Mouse (Mus musculus): ENCODE results near the gene Pitpna. TPM values are rescaled to one million over a fixed set of nuclear protein-coding genes. Genes with fewer than 3 reads are reported as not detected.

The Pitpna gene
- polyA plus RNA-seq, 1 experiment from 2014 or later, result 90.5 TPM

DNA sequence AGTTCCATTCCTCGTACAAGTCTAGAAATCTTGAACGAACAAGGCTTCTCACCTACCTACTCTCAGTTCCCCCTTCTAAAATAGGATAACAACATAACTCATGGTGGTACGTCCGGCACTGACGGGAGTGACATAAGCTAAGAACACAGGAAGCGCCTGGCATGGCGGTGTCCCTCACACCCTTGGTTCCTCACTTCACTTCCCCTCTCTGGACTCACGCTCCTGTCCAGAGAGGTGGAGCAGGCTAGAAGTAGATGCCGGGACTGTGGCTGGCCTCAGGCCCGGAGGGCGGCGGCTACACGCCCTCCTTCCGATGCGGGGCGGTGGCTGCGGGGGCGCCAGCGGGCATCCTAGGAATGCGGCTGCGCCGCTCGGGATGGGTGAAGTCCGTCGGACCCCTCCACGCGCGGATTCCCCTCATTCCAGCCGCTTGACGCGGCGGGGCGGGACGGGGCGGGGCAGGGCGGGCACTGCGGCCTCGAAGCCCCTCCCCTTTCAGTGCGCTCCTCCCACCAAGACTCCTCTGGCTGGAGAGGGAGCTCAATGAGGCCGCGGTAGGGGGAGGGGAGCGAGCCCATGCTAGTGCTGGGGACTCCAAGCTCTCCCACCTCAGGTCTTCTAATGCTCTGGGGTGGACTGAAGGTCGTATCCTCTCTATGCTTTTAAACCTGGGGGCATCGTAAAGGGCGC is 66.0 kb downstream of the Pitpna start:
- WGBS, result 2% methylated on average over 44 of the region's 45 CpGs
- Histone ChIP-seq H3K36me3 (ENCODE audit: control insufficient read depth, insufficient read depth, low read length) (no peaks in the 10 kb centered on the region), H3K27me3 (ENCODE audit: control insufficient read depth, insufficient read depth, low read length) (peaks cover 18% of the 10 kb centered on the region), H3K4me3 (ENCODE audit: low read depth, low read length) (peak overlapping the region; percentile 35), H3K27ac (ENCODE audit: low read depth, low read length) (no peak overlapping the region), H3K4me2 (ENCODE audit: low read depth) (peak overlapping the region; percentile 60), H3K4me1 (ENCODE audit: control insufficient read depth, insufficient read depth, low read length) (peaks cover 20% of the 10 kb centered on the region), H3K9me3 (ENCODE audit: control insufficient read depth, low read length) (no peaks in the 10 kb centered on the region), H3K9ac (ENCODE audit: low read length) (peak overlapping the region; percentile 44)
- peak; percentile 64; the same call in 1 of the 2 replicates for ATAC-seq (ENCODE audit: insufficient read depth, low FRiP score, low TSS enrichment)
- DNase-seq (ENCODE audit: low spot score), result peak; percentile 88

- peak overlapping the region; percentile 60 for H3K4me2 ChIP-seq (ENCODE audit: low read depth)
- 41% methylated on average over 25 of the region's 25 CpGs for WGBS
- DNase-seq (ENCODE audit: low spot score) (no peak), ATAC-seq (ENCODE audit: insufficient read depth, low FRiP score, low TSS enrichment) (no peak)
- H3K4me3 ChIP-seq (ENCODE audit: low read depth, low read length), result peak overlapping the region; percentile 35
- no peaks in the 10 kb centered on the region for H3K36me3 ChIP-seq (ENCODE audit: control insufficient read depth, insufficient read depth, low read length)
- peaks cover 18% of the 10 kb centered on the region for H3K27me3 ChIP-seq (ENCODE audit: control insufficient read depth, insufficient read depth, low read length)
- H3K9ac ChIP-seq (ENCODE audit: low read length), result peak overlapping the region; percentile 3
- no peaks in the 10 kb centered on the region for H3K9me3 ChIP-seq (ENCODE audit: control insufficient read depth, low read length)
- H3K27ac ChIP-seq (ENCODE audit: low read depth, low read length), result no peak overlapping the region
- H3K4me1 ChIP-seq (ENCODE audit: control insufficient read depth, insufficient read depth, low read length), result peaks cover 20% of the 10 kb centered on the region
Measured at GRCm38 (mm10) chr11:75654471-75655390, 66.8 kb downstream of the Pitpna start.

DNA sequence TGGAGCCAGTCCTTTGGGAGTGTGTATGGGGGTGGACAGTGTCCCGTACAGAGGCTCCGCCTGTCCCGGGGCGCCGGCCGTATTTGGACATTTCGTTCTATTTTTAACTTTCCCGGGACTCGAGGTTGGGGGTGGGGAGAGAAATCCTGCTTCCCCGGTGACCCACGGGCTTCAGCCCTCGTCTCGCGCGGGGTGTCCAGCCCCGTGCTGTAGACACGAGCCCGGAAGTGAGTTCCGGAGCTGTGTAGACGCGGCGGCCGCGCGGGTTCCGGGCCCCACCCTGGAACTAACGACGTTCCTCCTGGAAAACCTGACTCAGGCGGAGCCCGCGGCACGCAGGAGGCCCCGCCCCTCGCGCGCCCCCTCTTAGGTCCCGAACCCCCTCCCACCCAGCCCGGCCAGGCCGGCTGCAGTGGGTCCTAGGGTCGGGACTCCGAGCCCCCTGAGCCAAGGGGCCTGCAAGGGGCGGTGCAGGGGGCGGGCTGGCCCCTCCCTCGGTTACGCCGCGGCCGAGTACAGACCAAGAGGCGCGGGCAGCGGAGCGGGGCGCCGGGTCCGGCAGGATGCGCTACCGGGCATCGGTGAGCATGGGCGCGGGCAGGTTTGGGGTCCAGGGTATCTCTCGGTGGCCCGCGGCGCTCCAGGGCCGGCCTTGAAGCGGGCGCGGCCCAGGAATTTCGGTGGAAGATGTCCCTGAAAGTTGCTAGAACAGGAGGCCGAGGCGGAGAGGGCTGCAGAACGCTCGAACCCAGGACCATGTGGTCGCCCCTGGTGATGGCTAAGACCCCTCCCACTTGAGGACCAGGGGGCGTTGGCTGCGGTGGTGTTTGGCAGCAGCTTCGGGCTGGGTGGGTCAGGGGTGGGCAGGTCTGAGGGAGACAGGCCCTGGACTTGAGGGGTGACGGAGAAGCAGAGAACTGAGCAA is 68.0 kb downstream of the Pitpna start:
- Histone ChIP-seq H3K4me3 (ENCODE audit: low read depth, low read length) (peak overlapping the region; percentile 51), H3K9me3 (ENCODE audit: control insufficient read depth, low read length) (no peaks in the 10 kb centered on the region), H3K4me1 (ENCODE audit: control insufficient read depth, insufficient read depth, low read length) (peaks cover 20% of the 10 kb centered on the region), H3K9ac (ENCODE audit: low read length) (peak overlapping the region; percentile 75), H3K27ac (ENCODE audit: low read depth, low read length) (0 out of 2 replicates have a peak overlapping the region, but pooled peaks have one; percentile 1), H3K4me2 (ENCODE audit: low read depth) (peak overlapping the region; percentile 76), H3K27me3 (ENCODE audit: control insufficient read depth, insufficient read depth, low read length) (peaks cover 18% of the 10 kb centered on the region), H3K36me3 (ENCODE audit: control insufficient read depth, insufficient read depth, low read length) (no peaks in the 10 kb centered on the region; the same call in 1 of the 2 replicates)
- ATAC-seq (ENCODE audit: insufficient read depth, low FRiP score, low TSS enrichment) (peak; percentile 3; the same call in 1 of the 2 replicates), DNase-seq (ENCODE audit: low spot score) (peak; percentile 65)
- 3% methylated on average over 70 of the region's 78 CpGs for WGBS

DNA sequence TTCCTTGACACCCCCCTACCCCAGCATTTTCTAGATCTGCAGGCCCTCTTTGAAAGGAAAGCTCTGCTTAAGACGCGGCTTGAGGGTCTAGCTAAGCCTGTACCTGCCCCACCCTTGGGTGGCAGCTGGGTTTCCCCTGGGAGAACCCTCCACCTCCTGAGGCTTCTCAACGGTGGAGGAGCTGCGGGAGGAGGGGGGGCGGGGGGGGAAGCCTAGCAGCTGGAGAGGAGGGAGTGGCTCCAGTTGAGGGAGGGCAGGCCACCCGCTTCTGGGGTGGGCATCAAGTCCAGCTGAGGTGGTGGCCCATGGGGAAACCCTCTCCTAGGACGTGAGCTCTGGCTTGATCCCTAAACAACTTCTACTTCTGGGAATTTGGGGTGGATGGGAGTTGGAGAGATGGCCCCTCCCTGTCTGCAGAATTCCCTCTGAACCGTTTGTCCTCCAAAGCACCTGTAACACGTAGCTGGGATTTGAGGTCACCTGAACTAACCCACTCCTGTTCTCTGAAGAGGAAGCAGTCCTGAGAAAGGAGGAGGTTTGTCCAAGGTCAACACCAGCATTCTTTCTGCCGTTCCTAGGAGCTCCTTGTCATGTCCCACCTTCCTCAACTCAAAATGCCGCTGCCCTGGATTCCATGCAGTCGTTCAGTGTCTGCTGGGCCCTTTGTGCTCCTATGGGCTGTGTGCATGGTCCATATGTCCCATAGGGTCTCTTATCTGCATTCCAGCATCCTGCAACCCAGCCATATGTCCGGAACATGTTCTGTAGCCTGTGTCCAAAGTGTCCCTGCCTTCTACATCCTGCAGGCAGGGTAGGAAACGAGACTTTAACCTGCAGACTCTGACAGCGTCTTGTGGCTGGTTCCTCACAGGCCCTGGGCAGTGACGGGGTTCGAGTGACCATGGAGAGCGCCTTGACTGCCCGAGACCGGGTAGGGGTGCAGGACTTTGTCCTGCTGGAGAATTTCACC is 69.0 kb downstream of the Pitpna start:
- H3K36me3 ChIP-seq (ENCODE audit: control insufficient read depth, insufficient read depth, low read length), result no peaks in the 10 kb centered on the region; the same call in 1 of the 2 replicates
- H3K27ac ChIP-seq (ENCODE audit: low read depth, low read length), result no peak overlapping the region
- H3K4me1 ChIP-seq (ENCODE audit: control insufficient read depth, insufficient read depth, low read length), result peaks cover 20% of the 10 kb centered on the region
- DNase-seq (ENCODE audit: low spot score) (no peak), ATAC-seq (ENCODE audit: insufficient read depth, low FRiP score, low TSS enrichment) (no peak)
- no peaks in the 10 kb centered on the region for H3K9me3 ChIP-seq (ENCODE audit: control insufficient read depth, low read length)
- H3K4me3 ChIP-seq (ENCODE audit: low read depth, low read length), result peak overlapping the region; percentile 51; the same call in 1 of the 2 replicates
- peak overlapping the region; percentile 76 for H3K4me2 ChIP-seq (ENCODE audit: low read depth)
- WGBS, result 61% methylated on average over 20 of the region's 20 CpGs
- peaks cover 18% of the 10 kb centered on the region for H3K27me3 ChIP-seq (ENCODE audit: control insufficient read depth, insufficient read depth, low read length)
- peak overlapping the region; percentile 75; the same call in 1 of the 2 replicates for H3K9ac ChIP-seq (ENCODE audit: low read length)

DNA sequence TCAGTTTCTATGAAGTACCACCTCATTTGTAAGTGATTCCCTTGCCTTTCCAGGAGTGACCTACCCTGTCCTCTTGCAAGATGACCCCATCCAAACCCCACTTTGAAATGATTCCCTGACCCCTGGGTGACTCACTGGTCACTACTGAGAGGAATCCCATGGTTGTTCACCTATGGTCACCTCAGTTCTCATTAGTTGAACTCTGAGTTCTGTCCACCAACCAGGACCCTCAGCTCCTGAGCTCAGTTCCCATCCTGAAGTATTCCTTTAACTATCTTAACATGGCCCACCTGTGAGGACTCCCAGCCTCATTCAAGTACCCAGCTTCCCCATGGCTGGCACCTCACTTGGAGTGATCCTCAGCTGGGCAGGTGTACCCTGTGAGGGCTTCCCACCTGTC is 69.9 kb downstream of the Pitpna start:
- ATAC-seq (ENCODE audit: insufficient read depth, low FRiP score, low TSS enrichment) (no peak), DNase-seq (ENCODE audit: low spot score) (no peak)
- Histone ChIP-seq H3K4me2 (ENCODE audit: low read depth) (no peak overlapping the region), H3K36me3 (ENCODE audit: control insufficient read depth, insufficient read depth, low read length) (no peaks in the 10 kb centered on the region; the same call in 1 of the 2 replicates), H3K9me3 (ENCODE audit: control insufficient read depth, low read length) (no peaks in the 10 kb centered on the region), H3K9ac (ENCODE audit: low read length) (no peak overlapping the region), H3K4me3 (ENCODE audit: low read depth, low read length) (no peak overlapping the region), H3K4me1 (ENCODE audit: control insufficient read depth, insufficient read depth, low read length) (peaks cover 20% of the 10 kb centered on the region), H3K27me3 (ENCODE audit: control insufficient read depth, insufficient read depth, low read length) (peaks cover 13% of the 10 kb centered on the region), H3K27ac (ENCODE audit: low read depth, low read length) (no peak overlapping the region)

GRCm38 (mm10) chr11:75658311-75658710 is 70.4 kb downstream of the Pitpna start:
- Histone ChIP-seq H3K4me1 (ENCODE audit: control insufficient read depth, insufficient read depth, low read length) (peaks cover 18% of the 10 kb centered on the region), H3K9me3 (ENCODE audit: control insufficient read depth, low read length) (no peaks in the 10 kb centered on the region), H3K9ac (ENCODE audit: low read length) (no peak overlapping the region), H3K36me3 (ENCODE audit: control insufficient read depth, insufficient read depth, low read length) (no peaks in the 10 kb centered on the region; the same call in 1 of the 2 replicates), H3K4me2 (ENCODE audit: low read depth) (no peak overlapping the region), H3K4me3 (ENCODE audit: low read depth, low read length) (no peak overlapping the region), H3K27ac (ENCODE audit: low read depth, low read length) (no peak overlapping the region), H3K27me3 (ENCODE audit: control insufficient read depth, insufficient read depth, low read length) (peaks cover 9% of the 10 kb centered on the region)
- no peak for ATAC-seq (ENCODE audit: insufficient read depth, low FRiP score, low TSS enrichment)
- no peak for DNase-seq (ENCODE audit: low spot score)
- WGBS, result 92% methylated on average over 13 of the region's 13 CpGs

GRCm38 (mm10) chr11:75658996-75659750 is 71.3 kb downstream of the Pitpna start:
- H3K4me1 ChIP-seq (ENCODE audit: control insufficient read depth, insufficient read depth, low read length), result peaks cover 11% of the 10 kb centered on the region
- DNase-seq (ENCODE audit: low spot score) (no peak), ATAC-seq (ENCODE audit: insufficient read depth, low FRiP score, low TSS enrichment) (no peak)
- no peaks in the 10 kb centered on the region; the same call in 1 of the 2 replicates for H3K36me3 ChIP-seq (ENCODE audit: control insufficient read depth, insufficient read depth, low read length)
- no peaks in the 10 kb centered on the region for H3K9me3 ChIP-seq (ENCODE audit: control insufficient read depth, low read length)
- H3K9ac ChIP-seq (ENCODE audit: low read length), result no peak overlapping the region
- H3K4me2 ChIP-seq (ENCODE audit: low read depth), result no peak overlapping the region
- peaks cover 5% of the 10 kb centered on the region; the same call in 1 of the 2 replicates for H3K27me3 ChIP-seq (ENCODE audit: control insufficient read depth, insufficient read depth, low read length)
- no peak overlapping the region for H3K4me3 ChIP-seq (ENCODE audit: low read depth, low read length)
- no peak overlapping the region for H3K27ac ChIP-seq (ENCODE audit: low read depth, low read length)
- 83% methylated on average over 14 of the region's 14 CpGs for WGBS

Data from neural tube, embryonic 11.5 days (tissue).